Mouse (Mus musculus) megakaryocyte, embryonic 14.5 days (primary cell): ENCODE measurements around the gene Gna12. TPM values are rescaled to one million over a fixed set of nuclear protein-coding genes. Genes with fewer than 3 reads are reported as not detected.

Experiments
- H3K27me3 ChIP-seq: replicated peaks from 2 replicates; pipeline ENCODE3; 2012; ENCODE audit warnings: inconsistent platforms
- H3K36me3 ChIP-seq: replicated peaks from 2 replicates; pipeline ENCODE3; 2012; ENCODE audit warnings: low read length, inconsistent platforms, mixed read lengths
- H3K4me1 ChIP-seq: 2 replicates; pipeline ENCODE4 v1.6.1; 2012; ENCODE audit warnings: inconsistent platforms
- H3K4me3 ChIP-seq: replicated peaks from 2 replicates; pipeline ENCODE3; 2012; ENCODE audit warnings: moderate library complexity, mild to moderate bottlenecking, inconsistent platforms
- H3K9me3 ChIP-seq: 2 replicates; pipeline ENCODE4 v1.6.1; 2012; ENCODE audit warnings: inconsistent platforms
- FLI1 ChIP-seq: IDR thresholded peaks from 2 replicates; pipeline ENCODE4 v1.6.1; 2012; ENCODE audit warnings: low read length, inconsistent platforms, mixed read lengths
- GATA1 ChIP-seq: IDR thresholded peaks from 3 replicates; pipeline ENCODE4 v1.6.1; 2012; ENCODE audit warnings: mixed read lengths, low read length, inconsistent platforms, borderline replicate concordance
- polyA plus RNA-seq: library from polyadenylated mRNA; stranded (reverse); fragments of >175 nt; gene quantifications from 2 replicates; pipeline ENCODE4 v1.2.3, GENCODE M21; 2012; ENCODE audit warnings: low replicate concordance; ENCODE audit not compliant: insufficient read depth

The Gna12 gene
- polyA plus RNA-seq, 1 experiment, result 62.1 TPM

DNA sequence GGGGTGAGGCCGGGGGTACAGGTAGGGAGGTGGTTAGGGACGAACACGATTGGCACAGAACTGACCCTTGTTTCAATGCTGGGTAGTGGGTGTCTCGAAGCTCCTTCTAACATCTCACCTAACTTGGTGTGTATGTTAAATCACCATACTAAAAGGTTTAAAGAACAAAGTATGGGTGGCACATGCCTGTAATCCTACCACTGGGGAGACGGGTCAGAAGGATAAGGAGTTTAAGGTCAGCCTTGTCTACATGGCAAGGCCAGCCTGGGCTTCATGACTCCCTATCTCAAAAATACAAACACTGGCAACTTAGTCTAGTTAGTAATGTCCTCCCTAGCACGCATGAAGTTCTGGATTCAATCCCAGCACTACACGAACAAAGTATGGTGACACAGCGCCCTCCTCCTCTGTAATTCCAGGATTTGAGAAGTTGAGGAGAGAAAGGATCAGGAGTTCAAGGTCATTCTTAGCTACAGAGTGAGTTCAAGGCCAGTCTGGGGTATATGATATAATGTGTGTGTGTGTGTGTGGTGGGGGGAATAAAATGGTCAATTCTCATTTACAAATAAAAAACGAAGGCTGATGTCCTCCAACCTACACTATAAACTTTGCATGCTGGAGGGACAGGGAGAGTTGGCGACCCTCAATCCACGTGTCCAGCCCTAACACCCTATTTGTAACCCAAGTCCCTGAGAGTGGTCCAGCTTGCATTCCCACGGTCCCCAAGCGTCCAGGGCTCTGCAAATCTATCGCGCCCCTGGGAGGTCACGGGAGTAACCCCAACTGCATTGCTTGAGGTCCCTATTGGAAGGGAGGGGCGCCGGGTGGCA lies 935 bp downstream of the Gna12 start:
- Histone ChIP-seq H3K9me3 (no peaks in the 10 kb centered on the region), H3K4me1 (peaks cover 62% of the 10 kb centered on the region), H3K27me3 (no peaks in the 10 kb centered on the region), H3K36me3 (peaks cover 7% of the 10 kb centered on the region), H3K4me3 (peak overlapping the region; percentile 99)
- no peak for TF ChIP-seq FLI1
- no peak for TF ChIP-seq GATA1

DNA sequence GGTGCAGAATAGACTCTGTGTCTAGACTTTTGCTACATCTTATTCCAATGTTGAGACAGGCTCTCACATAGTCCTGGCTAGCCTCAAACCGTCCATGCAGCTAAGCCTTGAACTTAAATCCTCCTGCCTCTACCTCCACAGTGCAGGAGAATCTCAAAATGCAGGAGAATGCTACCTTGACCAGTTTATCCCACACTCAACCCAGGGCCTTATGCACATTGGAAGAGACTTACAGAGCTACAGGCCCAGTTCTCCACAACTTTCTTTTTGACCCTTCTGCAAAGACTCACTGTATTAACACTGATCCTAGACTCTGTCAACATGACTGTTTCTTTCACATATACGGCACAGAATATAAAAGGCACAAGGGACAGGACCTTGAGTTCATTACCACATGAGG lies 1.9 kb downstream of the Gna12 start:
- H3K27me3 ChIP-seq, result no peaks in the 10 kb centered on the region
- H3K4me3 ChIP-seq, result peak overlapping the region; percentile 69
- TF ChIP-seq GATA1, result no peak
- no peak for TF ChIP-seq FLI1
- no peaks in the 10 kb centered on the region for H3K9me3 ChIP-seq
- peaks cover 72% of the 10 kb centered on the region for H3K4me1 ChIP-seq
- H3K36me3 ChIP-seq, result peaks cover 7% of the 10 kb centered on the region

DNA sequence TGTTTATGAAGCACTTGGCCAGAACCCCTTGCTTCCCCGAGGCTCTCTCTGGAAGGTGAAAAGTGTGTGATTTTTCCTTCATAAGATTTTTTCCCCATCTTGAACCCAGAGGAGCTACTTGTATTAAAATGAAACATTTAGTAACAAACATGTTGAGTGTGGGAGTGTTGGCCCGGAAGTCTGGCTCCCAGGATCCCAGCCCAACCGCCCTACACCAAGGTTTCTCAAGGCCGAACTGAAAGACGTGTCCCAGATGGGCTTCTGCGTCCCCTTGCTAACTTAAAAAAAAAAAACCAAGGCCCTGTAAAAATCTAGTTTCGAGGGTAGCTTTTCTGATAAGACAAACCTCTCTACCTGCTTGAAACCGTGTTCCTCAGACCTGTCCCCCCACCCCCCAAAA lies 2.3 kb downstream of the Gna12 start:
- Histone ChIP-seq H3K4me1 (peaks cover 76% of the 10 kb centered on the region), H3K36me3 (peaks cover 7% of the 10 kb centered on the region), H3K9me3 (no peaks in the 10 kb centered on the region), H3K27me3 (no peaks in the 10 kb centered on the region), H3K4me3 (no peak overlapping the region)
- TF ChIP-seq GATA1 (no peak), FLI1 (no peak)

DNA sequence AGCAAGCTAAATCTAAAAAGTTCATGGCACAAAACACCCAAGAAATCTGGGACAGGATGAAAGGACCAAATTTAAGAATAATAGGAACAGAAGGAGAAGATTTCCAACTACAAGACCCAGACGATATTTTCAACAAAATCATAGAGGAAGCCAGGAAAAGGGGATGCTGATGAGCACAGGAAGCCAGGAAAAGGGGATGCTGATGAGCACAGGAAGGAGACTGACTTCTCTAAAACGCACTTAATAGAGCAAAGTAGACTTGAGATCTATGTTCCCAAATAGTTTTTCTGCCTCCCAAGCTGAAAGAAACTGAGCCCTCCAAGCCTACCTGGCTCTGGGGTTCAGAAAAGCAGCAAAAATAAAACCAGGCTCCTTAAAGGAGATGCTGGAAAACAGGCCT lies 2.8 kb downstream of the Gna12 start:
- TF ChIP-seq GATA1 (no peak), FLI1 (no peak)
- Histone ChIP-seq H3K4me1 (peaks cover 81% of the 10 kb centered on the region), H3K36me3 (peaks cover 9% of the 10 kb centered on the region), H3K9me3 (no peaks in the 10 kb centered on the region), H3K27me3 (no peaks in the 10 kb centered on the region), H3K4me3 (no peak overlapping the region)

DNA sequence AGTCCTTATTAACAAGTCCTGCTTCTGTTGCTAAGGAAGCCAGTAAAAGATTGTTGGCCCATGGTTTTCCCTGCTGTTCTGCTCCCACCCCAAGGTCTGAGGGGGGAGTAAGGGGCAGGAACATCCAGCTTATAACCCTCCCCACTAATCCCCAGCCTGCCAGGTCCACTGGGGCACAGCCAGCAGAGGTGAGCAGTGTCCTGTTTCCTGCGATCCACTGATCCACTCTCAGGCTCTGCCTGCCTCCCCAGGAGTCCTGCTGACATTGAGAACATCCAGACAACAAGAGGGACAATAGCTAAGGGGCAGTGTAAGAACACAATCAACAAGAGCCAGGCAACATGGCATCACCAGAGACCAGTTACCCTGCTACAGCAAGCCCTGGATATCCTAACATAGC lies 3.4 kb downstream of the Gna12 start:
- H3K27me3 ChIP-seq, result no peaks in the 10 kb centered on the region
- peaks cover 9% of the 10 kb centered on the region for H3K36me3 ChIP-seq
- H3K4me3 ChIP-seq, result peak overlapping the region; percentile 12
- peaks cover 87% of the 10 kb centered on the region for H3K4me1 ChIP-seq
- TF ChIP-seq GATA1, result no peak
- no peak for TF ChIP-seq FLI1
- H3K9me3 ChIP-seq, result no peaks in the 10 kb centered on the region

DNA sequence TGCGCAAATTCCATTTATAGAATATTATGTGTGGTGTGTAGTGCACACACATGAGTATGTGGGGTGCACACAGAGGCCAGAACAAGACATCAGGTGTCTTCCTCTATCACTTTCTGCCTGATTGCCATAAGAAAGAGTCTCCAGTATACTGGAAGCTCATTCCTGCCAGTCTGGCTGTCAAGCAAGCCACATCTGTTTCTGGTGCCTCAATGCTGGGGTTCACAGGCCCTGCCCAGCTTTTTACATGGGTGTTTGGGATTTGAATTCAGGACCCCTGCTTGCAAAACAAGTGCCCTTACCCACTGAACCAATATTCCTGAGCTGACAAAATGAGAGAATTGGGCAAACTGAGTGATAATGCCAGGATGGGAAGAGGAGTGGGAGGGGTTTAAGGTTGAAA lies 4.1 kb downstream of the Gna12 start:
- H3K4me1 ChIP-seq, result peaks cover 91% of the 10 kb centered on the region
- no peaks in the 10 kb centered on the region for H3K27me3 ChIP-seq
- no peak overlapping the region for H3K4me3 ChIP-seq
- no peak for TF ChIP-seq GATA1
- TF ChIP-seq FLI1, result no peak
- peaks cover 9% of the 10 kb centered on the region for H3K36me3 ChIP-seq
- no peaks in the 10 kb centered on the region for H3K9me3 ChIP-seq

DNA sequence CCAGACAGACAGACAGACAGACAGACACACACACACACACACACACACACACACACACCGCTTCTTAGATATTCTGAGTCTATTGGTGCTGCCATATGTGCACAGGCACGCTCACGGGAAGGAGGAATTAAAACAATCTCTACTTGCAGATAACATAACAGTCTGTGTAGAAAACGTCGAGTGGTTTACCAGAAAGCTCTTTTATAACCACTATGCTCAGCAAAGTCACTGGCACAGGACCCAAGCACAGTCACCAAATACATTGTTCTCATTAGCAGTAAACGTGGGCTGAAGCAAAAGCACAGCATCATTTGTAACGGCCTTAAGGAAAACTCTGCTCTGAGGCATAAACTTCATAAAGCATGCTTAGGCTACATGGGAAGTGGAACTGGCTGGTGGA lies 6.1 kb downstream of the Gna12 start:
- peaks cover 96% of the 10 kb centered on the region for H3K4me1 ChIP-seq
- H3K27me3 ChIP-seq, result no peaks in the 10 kb centered on the region
- H3K4me3 ChIP-seq, result no peak overlapping the region
- H3K9me3 ChIP-seq, result no peaks in the 10 kb centered on the region
- peaks cover 16% of the 10 kb centered on the region for H3K36me3 ChIP-seq
- TF ChIP-seq GATA1 (no peak), FLI1 (no peak)

DNA sequence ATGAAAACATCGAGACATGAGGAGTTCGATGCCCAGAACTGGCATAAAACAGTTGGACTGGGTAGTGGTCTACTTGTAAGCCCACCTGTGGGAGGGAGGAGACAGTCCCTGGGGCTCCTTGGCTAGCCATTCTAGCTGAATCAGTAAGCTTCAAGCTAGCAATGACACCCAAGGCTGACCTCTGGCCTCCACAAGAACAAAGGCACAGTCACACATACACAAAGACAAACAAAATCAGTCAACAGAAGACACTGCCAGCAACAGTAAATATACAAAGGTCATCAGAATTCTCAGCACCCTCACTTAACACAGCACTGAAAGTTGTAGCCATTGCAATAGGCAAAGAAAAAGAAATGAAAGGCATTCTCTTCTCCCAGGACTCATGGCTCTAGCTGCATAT lies 6.8 kb downstream of the Gna12 start:
- H3K9me3 ChIP-seq, result no peaks in the 10 kb centered on the region
- no peaks in the 10 kb centered on the region for H3K27me3 ChIP-seq
- H3K4me3 ChIP-seq, result no peak overlapping the region
- peaks cover 16% of the 10 kb centered on the region for H3K36me3 ChIP-seq
- peaks cover 96% of the 10 kb centered on the region for H3K4me1 ChIP-seq
- TF ChIP-seq FLI1 (no peak), GATA1 (no peak)

DNA sequence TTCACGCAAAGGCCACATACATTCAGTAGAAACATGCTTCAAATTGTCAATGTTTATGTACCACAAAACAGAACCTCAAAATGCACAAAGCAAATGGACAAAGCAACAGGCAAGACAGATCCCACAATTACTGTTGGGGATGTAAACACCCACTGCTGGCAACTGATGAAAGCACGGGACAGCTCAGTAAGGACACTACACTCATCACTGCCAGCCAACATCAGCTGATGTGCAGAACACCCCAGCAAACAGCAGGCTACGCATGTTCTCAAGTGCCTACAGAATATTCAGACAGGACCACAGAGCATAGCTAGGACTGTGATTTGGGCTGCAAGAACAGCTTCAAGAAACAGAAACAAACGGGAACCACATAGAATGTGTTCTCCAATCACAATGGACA lies 8.3 kb downstream of the Gna12 start:
- H3K27me3 ChIP-seq, result no peaks in the 10 kb centered on the region
- peaks cover 96% of the 10 kb centered on the region for H3K4me1 ChIP-seq
- peak overlapping the region; percentile 31 for H3K4me3 ChIP-seq
- no peak for TF ChIP-seq GATA1
- TF ChIP-seq FLI1, result no peak
- peaks cover 26% of the 10 kb centered on the region for H3K36me3 ChIP-seq
- H3K9me3 ChIP-seq, result no peaks in the 10 kb centered on the region

DNA sequence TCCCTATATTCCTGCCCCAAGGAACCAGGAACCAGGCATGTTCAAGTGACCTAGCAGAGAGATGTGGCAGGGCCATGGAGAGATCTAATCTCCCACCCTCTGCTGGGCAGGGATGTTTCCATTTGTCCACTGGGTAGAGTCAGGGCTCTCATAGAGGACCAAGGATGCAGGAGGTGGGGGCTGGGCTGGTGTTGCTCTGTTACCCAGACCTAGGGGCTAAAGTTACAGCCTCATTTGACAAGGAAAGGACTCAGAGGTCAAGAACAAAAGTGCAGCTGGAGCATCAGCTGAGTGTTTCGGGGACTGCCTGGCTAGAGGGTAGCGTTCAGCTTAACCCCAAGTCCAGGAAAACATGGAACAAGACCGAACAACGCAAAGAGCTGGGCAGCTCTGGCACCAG lies 9.7 kb downstream of the Gna12 start:
- H3K9me3 ChIP-seq, result no peaks in the 10 kb centered on the region
- no peak for TF ChIP-seq GATA1
- no peak for TF ChIP-seq FLI1
- H3K27me3 ChIP-seq, result no peaks in the 10 kb centered on the region
- no peak overlapping the region for H3K4me3 ChIP-seq
- H3K36me3 ChIP-seq, result peaks cover 24% of the 10 kb centered on the region
- peaks cover 96% of the 10 kb centered on the region for H3K4me1 ChIP-seq

DNA sequence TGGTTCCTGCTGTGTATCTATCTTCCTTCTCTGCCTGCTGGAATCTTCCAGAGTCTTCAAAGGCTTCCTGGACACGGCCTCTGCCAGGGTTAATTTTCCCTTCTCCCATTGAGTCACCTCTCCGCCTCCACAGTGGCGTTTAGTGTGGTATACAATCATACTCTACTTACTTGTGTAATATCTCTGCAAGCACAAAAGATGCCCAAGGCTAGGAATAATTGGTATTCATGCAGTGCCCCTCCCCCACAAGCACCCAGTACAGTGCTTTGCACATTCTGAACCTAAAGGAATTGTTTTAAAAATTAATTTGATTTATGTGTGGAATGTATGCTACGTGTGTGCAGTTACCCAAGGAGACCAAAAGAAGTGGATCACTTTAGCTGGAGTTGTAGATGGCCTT lies 10.6 kb downstream of the Gna12 start:
- no peak for TF ChIP-seq GATA1
- no peak for TF ChIP-seq FLI1
- H3K36me3 ChIP-seq, result peaks cover 21% of the 10 kb centered on the region
- no peak overlapping the region for H3K4me3 ChIP-seq
- no peaks in the 10 kb centered on the region for H3K9me3 ChIP-seq
- H3K4me1 ChIP-seq, result peaks cover 97% of the 10 kb centered on the region
- H3K27me3 ChIP-seq, result no peaks in the 10 kb centered on the region
